Mouse (Mus musculus): ENCODE results near the gene Luc7l3.

DNA sequence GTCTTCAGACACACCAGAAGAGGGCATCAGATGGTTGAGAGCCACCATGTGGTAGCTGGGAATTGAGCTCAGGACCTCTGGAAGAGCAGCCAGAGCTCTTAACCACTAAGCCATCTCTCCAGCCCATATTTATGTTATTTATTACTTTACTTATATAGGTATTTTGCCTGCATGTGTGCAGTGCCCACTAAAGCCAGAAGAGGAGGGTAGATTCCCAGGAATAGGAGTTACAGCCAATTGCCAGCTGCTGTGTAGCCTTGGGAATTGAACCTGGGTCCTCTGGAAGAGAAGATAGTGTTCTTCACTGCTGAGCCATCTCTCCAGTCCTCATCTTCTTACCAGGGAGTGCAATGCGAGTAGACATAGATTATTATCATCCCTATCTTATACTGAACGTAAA, 28.1 kb upstream of the Luc7l3 start:
- TF ChIP-seq POLR2A (IDR thresholded peaks at IDR 0.05; ENCODE audit: borderline replicate concordance, insufficient read depth, low read length) (no peak), CTCF (IDR thresholded peaks at IDR 0.05; ENCODE audit: borderline replicate concordance, insufficient read depth, low read depth, low read length) (no peak)
